Mouse (Mus musculus): Measurements from ENCODE around the gene Dnah2. TPM values are rescaled to one million over a fixed set of nuclear protein-coding genes. Genes with fewer than 3 reads are reported as not detected.
A peak's percentile ranks its signal among the peaks of the same experiment; 100 is the strongest.

Gene Dnah2
- polyA plus RNA-seq, 1 experiment from 2014 or later, result 2.7 TPM

- Histone ChIP-seq H3K4me2 (replicated peaks) (no peak overlapping the region), H3K27ac (replicated peaks) (no peak overlapping the region), H3K4me1 (peaks cover 2% of the 10 kb centered on the region), H3K27me3 (no peaks in the 10 kb centered on the region), H3K9me3 (no peaks in the 10 kb centered on the region), H3K36me3 (no peaks in the 10 kb centered on the region), H3K4me3 (no peak overlapping the region), H3K9ac (replicated peaks) (no peak overlapping the region)
- no peak for ATAC-seq (replicated peaks)
- 57% methylated on average over 3 of the region's 3 CpGs for WGBS
Observed at GRCm38 (mm10) chr11:69437291-69437690, 111.6 kb downstream of the Dnah2 start.

GRCm38 (mm10) chr11:69433189-69433588 is 115.7 kb downstream of the Dnah2 start:
- no peak for ATAC-seq (replicated peaks)
- Histone ChIP-seq H3K27ac (replicated peaks) (no peak overlapping the region), H3K27me3 (no peaks in the 10 kb centered on the region), H3K4me3 (no peak overlapping the region), H3K36me3 (no peaks in the 10 kb centered on the region), H3K9me3 (no peaks in the 10 kb centered on the region), H3K4me1 (peaks cover 4% of the 10 kb centered on the region), H3K4me2 (replicated peaks) (no peak overlapping the region), H3K9ac (replicated peaks) (no peak overlapping the region)
- WGBS, result 73% methylated on average over 6 of the region's 6 CpGs

- H3K9ac ChIP-seq (replicated peaks), result no peak overlapping the region
- H3K4me2 ChIP-seq (replicated peaks), result no peak overlapping the region
- no peaks in the 10 kb centered on the region for H3K36me3 ChIP-seq
- no peak for ATAC-seq (replicated peaks)
- no peak overlapping the region for H3K27ac ChIP-seq (replicated peaks)
- no peak overlapping the region for H3K4me3 ChIP-seq
- no peaks in the 10 kb centered on the region for H3K9me3 ChIP-seq
- H3K4me1 ChIP-seq, result peaks cover 4% of the 10 kb centered on the region
- WGBS, result 74% methylated on average over 11 of the region's 11 CpGs
- H3K27me3 ChIP-seq, result no peaks in the 10 kb centered on the region
Observed at GRCm38 (mm10) chr11:69432640-69432982, 116.3 kb downstream of the Dnah2 start.

- H3K9me3 ChIP-seq, result no peaks in the 10 kb centered on the region
- H3K4me1 ChIP-seq, result peaks cover 4% of the 10 kb centered on the region
- H3K9ac ChIP-seq (replicated peaks), result no peak overlapping the region
- peak overlapping the region; percentile 14; the same call in 1 of the 2 replicates for H3K4me2 ChIP-seq (replicated peaks)
- no peaks in the 10 kb centered on the region for H3K36me3 ChIP-seq
- ATAC-seq (replicated peaks), result peak; percentile 66; the same call in 1 of the 2 replicates
- 0 out of 2 replicates have a peak overlapping the region, but pooled peaks have one; percentile 18 for H3K27ac ChIP-seq (replicated peaks)
- 29% methylated on average over 11 of the region's 11 CpGs for WGBS
- H3K4me3 ChIP-seq, result no peak overlapping the region
- no peaks in the 10 kb centered on the region for H3K27me3 ChIP-seq
Observed at GRCm38 (mm10) chr11:69431829-69432639, 116.9 kb downstream of the Dnah2 start.

GRCm38 (mm10) chr11:69430631-69431030 is 118.3 kb downstream of the Dnah2 start:
- Histone ChIP-seq H3K27ac (replicated peaks) (no peak overlapping the region), H3K36me3 (no peaks in the 10 kb centered on the region), H3K9me3 (no peaks in the 10 kb centered on the region), H3K4me2 (replicated peaks) (no peak overlapping the region), H3K4me3 (no peak overlapping the region), H3K9ac (replicated peaks) (no peak overlapping the region), H3K27me3 (no peaks in the 10 kb centered on the region), H3K4me1 (peaks cover 4% of the 10 kb centered on the region)
- WGBS, result 87% methylated on average over 15 of the region's 15 CpGs
- ATAC-seq (replicated peaks), result no peak

- Histone ChIP-seq H3K4me3 (no peak overlapping the region), H3K27me3 (no peaks in the 10 kb centered on the region), H3K9me3 (no peaks in the 10 kb centered on the region), H3K4me1 (peaks cover 4% of the 10 kb centered on the region), H3K27ac (replicated peaks) (no peak overlapping the region), H3K36me3 (no peaks in the 10 kb centered on the region), H3K9ac (replicated peaks) (no peak overlapping the region), H3K4me2 (replicated peaks) (no peak overlapping the region)
- no peak for ATAC-seq (replicated peaks)
- 43% methylated on average over 2 of the region's 2 CpGs for WGBS
Observed at GRCm38 (mm10) chr11:69429313-69429712, 119.6 kb downstream of the Dnah2 start.

- Histone ChIP-seq H3K4me1 (peaks cover 4% of the 10 kb centered on the region), H3K4me3 (no peak overlapping the region), H3K27ac (replicated peaks) (no peak overlapping the region), H3K36me3 (no peaks in the 10 kb centered on the region), H3K27me3 (no peaks in the 10 kb centered on the region), H3K4me2 (replicated peaks) (no peak overlapping the region), H3K9me3 (no peaks in the 10 kb centered on the region), H3K9ac (replicated peaks) (no peak overlapping the region)
- no peak for ATAC-seq (replicated peaks)
- 38% methylated on average over 4 of the region's 4 CpGs for WGBS
Observed at GRCm38 (mm10) chr11:69428751-69429150, 120.2 kb downstream of the Dnah2 start.

- Histone ChIP-seq H3K4me3 (no peak overlapping the region), H3K4me1 (0 out of 2 replicates have a peak, but pooled peaks cover 4% of the 10 kb centered on the region), H3K36me3 (no peaks in the 10 kb centered on the region), H3K27me3 (peaks cover 19% of the 10 kb centered on the region), H3K4me2 (replicated peaks) (no peak overlapping the region), H3K9me3 (no peaks in the 10 kb centered on the region), H3K9ac (replicated peaks) (no peak overlapping the region), H3K27ac (replicated peaks) (no peak overlapping the region)
- 64% methylated on average over 2 of the region's 2 CpGs for WGBS
- no peak for ATAC-seq (replicated peaks)
Observed at GRCm38 (mm10) chr11:69426246-69426645, 122.7 kb downstream of the Dnah2 start.

- 84% methylated on average over 6 of the region's 6 CpGs for WGBS
- Histone ChIP-seq H3K9ac (replicated peaks) (no peak overlapping the region), H3K4me2 (replicated peaks) (no peak overlapping the region), H3K4me1 (peaks cover 26% of the 10 kb centered on the region), H3K27ac (replicated peaks) (no peak overlapping the region), H3K36me3 (no peaks in the 10 kb centered on the region), H3K9me3 (no peaks in the 10 kb centered on the region), H3K4me3 (no peak overlapping the region), H3K27me3 (peaks cover 31% of the 10 kb centered on the region)
- ATAC-seq (replicated peaks), result no peak
Observed at GRCm38 (mm10) chr11:69423885-69424284, 125.0 kb downstream of the Dnah2 start.

- Histone ChIP-seq H3K36me3 (no peaks in the 10 kb centered on the region), H3K4me1 (peaks cover 36% of the 10 kb centered on the region), H3K4me3 (no peak overlapping the region), H3K9ac (replicated peaks) (no peak overlapping the region), H3K9me3 (no peaks in the 10 kb centered on the region), H3K4me2 (replicated peaks) (no peak overlapping the region), H3K27ac (replicated peaks) (no peak overlapping the region), H3K27me3 (peaks cover 31% of the 10 kb centered on the region)
- 92% methylated on average over 10 of the region's 10 CpGs for WGBS
- ATAC-seq (replicated peaks), result no peak
Observed at GRCm38 (mm10) chr11:69422842-69423241, 126.1 kb downstream of the Dnah2 start.

- H3K9ac ChIP-seq (replicated peaks), result 0 out of 2 replicates have a peak overlapping the region, but pooled peaks have one; percentile 2
- no peak for ATAC-seq (replicated peaks)
- no peaks in the 10 kb centered on the region for H3K36me3 ChIP-seq
- 0 out of 2 replicates have a peak overlapping the region, but pooled peaks have one; percentile 98 for H3K4me2 ChIP-seq (replicated peaks)
- no peak overlapping the region for H3K27ac ChIP-seq (replicated peaks)
- no peak overlapping the region for H3K4me3 ChIP-seq
- H3K9me3 ChIP-seq, result no peaks in the 10 kb centered on the region
- 9% methylated on average over 25 of the region's 25 CpGs for WGBS
- H3K4me1 ChIP-seq, result peaks cover 50% of the 10 kb centered on the region
- H3K27me3 ChIP-seq, result peaks cover 31% of the 10 kb centered on the region
Observed at GRCm38 (mm10) chr11:69421131-69421977, 127.6 kb downstream of the Dnah2 start.

- WGBS, result 9% methylated on average over 10 of the region's 10 CpGs
- Histone ChIP-seq H3K9ac (replicated peaks) (0 out of 2 replicates have a peak overlapping the region, but pooled peaks have one; percentile 20), H3K9me3 (no peaks in the 10 kb centered on the region), H3K36me3 (no peaks in the 10 kb centered on the region), H3K4me2 (replicated peaks) (peak overlapping the region; percentile 98), H3K27ac (replicated peaks) (no peak overlapping the region), H3K27me3 (peaks cover 31% of the 10 kb centered on the region), H3K4me3 (peak overlapping the region; percentile 79), H3K4me1 (peaks cover 51% of the 10 kb centered on the region)
- no peak for ATAC-seq (replicated peaks)
Observed at GRCm38 (mm10) chr11:69420554-69421000, 128.3 kb downstream of the Dnah2 start.
